In the genomic region with DNA sequence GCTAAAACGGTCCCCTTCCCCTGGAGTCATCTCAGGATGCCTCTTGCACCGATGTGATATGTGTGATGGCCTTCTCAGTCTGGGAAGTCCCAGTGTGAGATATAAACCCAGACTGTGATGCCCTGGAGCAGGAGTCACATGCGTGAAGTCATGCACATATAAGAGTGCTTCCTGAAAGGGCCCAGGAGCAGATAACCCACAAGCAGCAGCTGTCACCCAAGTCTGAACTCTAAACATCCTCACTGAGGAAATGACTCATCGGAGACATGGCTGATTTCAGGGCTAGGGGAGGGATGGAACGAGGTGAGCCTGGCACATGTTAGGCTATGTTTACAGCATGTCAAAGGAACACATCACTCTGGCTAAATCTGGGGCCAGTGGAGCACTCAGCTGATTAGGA, we compare ENCODE assay signal across 1 mouse cellular context.
TF ChIP-seq lines count a peak whose summit lies in the region.

No protein-coding gene starts in this region.

TF ChIP-seq in CH12.LX, 34 proteins besides CTCF, POLR2A, EP300 and RAD21 (continued from another document):
- TF ChIP-seq JUND (conservative IDR thresholded peaks at IDR 0.05; ENCODE audit: low read depth, low read length) = peak; percentile 71
- TF ChIP-seq POLR2AphosphoS2 (IDR thresholded peaks at IDR 0.05; ENCODE audit: low read depth, low read length) = no peak
- peak; percentile 37; the same call in 1 of the 2 replicates for TF ChIP-seq IRF4 (IDR thresholded peaks at IDR 0.05; ENCODE audit: low read depth, low read length)
- TF ChIP-seq USF2 (conservative IDR thresholded peaks at IDR 0.05; ENCODE audit: low read depth, low read length) = no peak
- TF ChIP-seq GABPA (IDR thresholded peaks at IDR 0.05; ENCODE audit: insufficient replicate concordance, low read depth, low read length) = no peak
- TF ChIP-seq ETS1 (conservative IDR thresholded peaks at IDR 0.05; ENCODE audit: low read depth, low read length) = peak; percentile 98
- TF ChIP-seq MAFK (IDR thresholded peaks at IDR 0.05; ENCODE audit: insufficient replicate concordance, low read length) = no peak
- no peak for TF ChIP-seq UBTF (IDR thresholded peaks at IDR 0.05; ENCODE audit: low read depth, low read length)
- peak; percentile 61 for TF ChIP-seq JUN (IDR thresholded peaks at IDR 0.05; ENCODE audit: insufficient read depth, low read depth, low read length)
- TF ChIP-seq MYC (IDR thresholded peaks at IDR 0.05; ENCODE audit: low read depth, low read length) = 0 out of 2 replicates have a peak, but pooled peaks have one; percentile 20
- no peak for TF ChIP-seq TBP (conservative IDR thresholded peaks at IDR 0.05; ENCODE audit: low read depth, low read length)
- TF ChIP-seq ZC3H11A (IDR thresholded peaks at IDR 0.05; ENCODE audit: low read depth, low read length) = no peak
- no peak for TF ChIP-seq SMC3 (IDR thresholded peaks at IDR 0.05; ENCODE audit: low read depth, low read length)
- no peak for TF ChIP-seq MXI1 (IDR thresholded peaks at IDR 0.05; ENCODE audit: low read depth, low read length)
- peak; percentile 66 for TF ChIP-seq TCF12 (IDR thresholded peaks at IDR 0.05; ENCODE audit: low read depth, low read length)
- TF ChIP-seq RCOR1 (conservative IDR thresholded peaks at IDR 0.05; ENCODE audit: low read depth, low read length) = no peak
- peak; percentile 52; the same call in 1 of the 2 replicates for TF ChIP-seq ELF1 (IDR thresholded peaks at IDR 0.05; ENCODE audit: low read depth, low read length)
